Mouse (Mus musculus): ENCODE measurements around the gene Grik5.

Grik5 gene

GRCm38 (mm10) chr7:25030032-25030753 is 42.0 kb downstream of the Grik5 start:
- peak; percentile 83 to 84 for DNase-seq

- no peak for DNase-seq
Measured at GRCm38 (mm10) chr7:25026452-25026851, 45.7 kb downstream of the Grik5 start.

DNA sequence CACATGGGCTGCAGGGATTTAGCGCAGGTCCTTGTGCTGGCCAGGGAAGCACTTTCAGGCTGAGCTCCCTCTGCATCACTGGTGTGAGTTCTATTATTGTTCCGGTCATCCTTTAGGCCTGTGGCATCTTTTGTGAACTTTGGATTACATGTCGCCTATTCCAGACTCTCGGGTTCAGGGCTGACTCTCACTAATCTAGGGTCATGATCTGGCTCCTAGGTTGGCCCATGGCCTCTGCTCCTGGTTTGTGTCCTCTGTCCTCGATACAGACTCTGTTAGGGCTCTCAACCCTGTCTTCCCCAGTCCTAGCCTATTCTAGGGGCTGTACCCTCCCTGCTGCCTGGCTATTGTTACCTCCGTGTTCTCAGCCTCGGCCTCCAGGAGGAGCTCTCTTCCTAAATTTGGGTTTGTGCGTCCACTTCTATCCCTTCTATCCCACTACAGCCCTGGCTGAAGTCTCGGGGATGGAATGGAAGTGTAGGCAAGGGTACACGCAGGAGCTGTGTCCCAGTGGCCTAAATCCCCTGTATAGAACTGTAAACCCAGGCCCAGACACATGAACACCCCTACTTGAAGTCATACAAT is 46.2 kb downstream of the Grik5 start:
- peak; percentile 55 to 58 for DNase-seq

GRCm38 (mm10) chr7:25011592-25011991 is 60.6 kb downstream of the Grik5 start:
- DNase-seq, result no peak

DNA sequence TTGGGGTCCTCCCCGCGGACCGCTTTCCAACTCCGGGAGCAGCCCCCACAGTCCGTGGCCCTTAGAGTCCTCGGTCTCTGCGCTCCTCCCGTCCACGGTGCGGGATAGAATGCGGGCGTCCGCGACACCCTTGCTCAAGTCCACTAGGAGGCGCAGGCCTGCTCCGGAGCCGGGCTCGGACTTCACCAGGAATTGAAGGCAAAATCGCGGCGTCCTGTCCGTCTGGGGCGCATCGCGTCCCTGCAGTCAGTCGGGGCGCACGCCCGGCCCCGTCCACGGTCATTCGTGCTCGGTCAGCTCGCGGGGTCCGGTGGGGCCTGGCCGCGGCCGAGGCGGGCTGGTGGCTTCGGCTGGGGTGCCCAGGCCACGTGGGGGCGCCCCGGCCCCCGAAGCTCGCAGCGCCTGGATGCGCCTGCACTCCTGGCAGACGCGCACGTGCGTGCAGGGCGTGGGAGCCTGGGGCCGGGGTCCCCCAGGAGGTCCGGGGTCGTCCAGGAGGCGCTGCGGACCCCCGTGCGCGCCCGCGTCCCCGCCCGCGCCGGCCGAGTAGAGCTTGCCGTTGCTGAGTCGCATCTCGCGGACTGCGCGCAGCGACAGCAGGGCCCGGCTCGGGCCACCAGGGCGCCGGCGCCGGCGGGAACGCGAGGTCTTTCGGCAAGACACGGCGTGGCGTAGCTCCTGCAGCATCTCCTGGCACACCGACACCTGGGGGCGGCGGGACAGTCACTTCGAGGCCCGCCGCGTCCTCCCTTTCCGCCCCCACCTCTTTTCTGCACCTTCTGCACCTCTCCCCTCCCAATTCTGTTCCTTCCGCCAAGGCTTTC is 61.8 kb downstream of the Grik5 start:
- peak; percentile 74 to 75 for DNase-seq

DNA sequence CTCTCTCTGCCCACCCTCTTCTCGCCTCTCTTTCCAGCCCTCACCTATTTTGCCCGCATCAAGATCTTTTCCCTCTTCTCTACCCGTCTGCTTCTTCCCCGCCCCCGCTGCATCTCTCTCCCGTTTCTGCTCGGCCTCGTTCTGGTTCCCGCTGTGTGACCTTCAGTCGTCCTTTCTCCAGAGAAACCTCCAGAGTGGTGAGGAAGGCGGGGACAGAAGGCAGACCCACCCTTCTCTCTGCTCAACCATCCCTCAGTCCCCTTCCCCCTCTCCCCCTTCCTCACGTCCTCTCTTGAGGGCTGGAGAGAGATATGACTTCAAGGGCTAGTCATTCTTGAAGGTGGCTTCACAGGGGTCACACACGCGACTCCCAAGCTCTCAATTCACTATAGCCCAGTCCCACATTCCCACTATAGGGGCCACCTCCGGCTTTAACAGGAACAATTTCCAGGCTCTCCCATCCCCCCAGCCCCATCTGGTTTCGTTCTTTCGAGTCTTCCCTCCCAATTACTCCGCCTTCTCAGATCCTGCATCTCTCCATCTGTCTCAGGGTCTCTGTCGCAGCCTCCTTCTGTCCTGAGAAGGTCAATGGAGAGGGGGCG is 62.9 kb downstream of the Grik5 start:
- peak in 1 of 2 experiments; percentile 14 for DNase-seq

- DNase-seq, result peak; percentile 90 to 91
Measured at GRCm38 (mm10) chr7:25008635-25009034, 63.5 kb downstream of the Grik5 start.

GRCm38 (mm10) chr7:25007609-25008374 is 64.4 kb downstream of the Grik5 start:
- no peak for DNase-seq

GRCm38 (mm10) chr7:25006586-25007364 is 65.4 kb downstream of the Grik5 start:
- DNase-seq, result no peak

DNA sequence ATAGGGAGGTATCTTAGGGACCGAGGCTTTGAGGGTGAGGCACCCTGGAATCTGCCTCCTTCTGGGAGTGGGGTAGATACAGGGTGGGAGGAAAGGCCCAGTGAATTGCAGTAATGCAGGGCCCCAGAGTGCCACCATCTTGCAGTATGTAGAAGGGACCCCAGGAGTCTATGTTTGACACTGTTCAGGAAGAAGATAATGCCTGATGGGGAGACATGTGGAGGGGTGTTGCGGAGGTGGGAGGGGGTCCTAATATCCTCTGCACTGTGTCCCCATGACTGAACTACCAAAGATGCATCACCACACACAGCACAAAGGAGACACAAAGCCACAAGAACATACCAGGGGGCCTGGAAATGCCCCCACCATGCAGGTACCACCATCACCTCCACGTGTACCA is 66.0 kb downstream of the Grik5 start:
- no peak for DNase-seq

- peak; percentile 50 to 59 for DNase-seq
Measured at GRCm38 (mm10) chr7:25005421-25006065, 66.6 kb downstream of the Grik5 start, which contains the start of gene Atp1a3. Atp1a3 (minus strand) TSS chr7:25005958.

DNA sequence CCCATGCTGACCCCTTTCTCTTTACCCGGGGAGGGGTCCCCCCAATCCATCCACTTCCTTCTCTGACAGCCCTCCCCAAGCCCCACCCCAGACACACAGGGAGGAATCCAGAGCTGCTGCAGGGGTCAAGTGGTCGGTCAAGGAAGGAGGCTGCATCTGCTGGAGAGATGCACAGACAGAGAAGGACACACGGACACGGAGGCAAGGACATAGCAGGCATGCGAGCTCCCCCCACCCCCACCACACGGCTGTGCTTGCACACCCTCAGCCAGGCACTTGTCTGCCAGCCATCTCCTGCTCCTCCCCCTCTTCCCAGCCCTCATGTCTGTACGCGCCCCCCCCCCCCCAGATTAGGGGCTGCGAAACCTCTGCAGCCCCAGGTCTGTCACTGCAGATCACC is 67.3 kb downstream of the Grik5 start:
- no peak for DNase-seq

DNA sequence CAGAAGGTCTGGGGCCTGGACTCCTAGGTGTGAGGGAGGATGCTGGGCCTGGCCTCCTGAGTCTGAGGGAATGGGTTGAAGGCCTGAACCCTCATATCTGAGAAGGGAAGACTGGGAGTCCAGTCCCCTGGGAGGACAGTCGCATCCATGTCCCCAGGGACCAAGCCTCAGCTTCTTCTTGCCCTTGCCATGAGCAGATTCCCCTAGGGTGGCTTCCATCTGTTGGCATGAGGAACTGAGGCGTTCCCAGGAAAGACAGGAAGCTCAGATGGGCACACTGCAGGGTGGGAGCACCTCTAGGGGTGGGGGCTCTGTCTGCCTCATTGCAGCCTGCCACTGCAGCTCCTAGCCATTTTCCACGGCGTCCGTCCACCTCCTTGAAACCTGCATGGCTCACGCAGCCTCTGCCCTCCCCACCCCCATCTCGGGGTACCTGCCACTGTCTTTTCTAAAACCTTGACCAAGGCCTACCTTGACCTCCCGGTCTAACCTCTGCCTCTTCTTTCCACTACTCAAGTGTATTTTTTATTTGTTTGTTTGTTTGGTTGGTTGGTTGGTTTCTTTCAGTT is 68.2 kb downstream of the Grik5 start:
- no peak for DNase-seq

DNA sequence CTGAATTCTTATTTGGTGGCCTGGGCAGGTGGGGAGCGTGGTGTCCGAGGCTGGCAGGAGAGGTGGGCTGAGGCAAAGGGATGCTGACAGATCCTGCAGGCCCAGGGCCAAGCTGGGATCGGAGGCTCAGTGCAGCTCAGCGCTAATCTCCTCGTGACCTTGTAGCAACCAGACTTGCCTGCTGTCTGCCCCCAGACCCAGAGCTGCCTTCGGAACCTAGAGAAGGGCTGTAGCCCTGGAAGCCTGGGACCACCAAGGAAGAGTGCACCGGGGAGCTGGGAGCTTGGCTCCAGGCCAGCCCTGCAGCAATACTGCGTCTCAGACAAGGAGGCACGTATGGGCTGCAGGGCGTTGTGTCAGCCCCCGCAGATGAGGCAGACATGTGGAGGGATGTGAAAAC is 68.9 kb downstream of the Grik5 start:
- DNase-seq, result no peak

- no peak for DNase-seq
Measured at GRCm38 (mm10) chr7:25000711-25001110, 71.4 kb downstream of the Grik5 start.

DNA sequence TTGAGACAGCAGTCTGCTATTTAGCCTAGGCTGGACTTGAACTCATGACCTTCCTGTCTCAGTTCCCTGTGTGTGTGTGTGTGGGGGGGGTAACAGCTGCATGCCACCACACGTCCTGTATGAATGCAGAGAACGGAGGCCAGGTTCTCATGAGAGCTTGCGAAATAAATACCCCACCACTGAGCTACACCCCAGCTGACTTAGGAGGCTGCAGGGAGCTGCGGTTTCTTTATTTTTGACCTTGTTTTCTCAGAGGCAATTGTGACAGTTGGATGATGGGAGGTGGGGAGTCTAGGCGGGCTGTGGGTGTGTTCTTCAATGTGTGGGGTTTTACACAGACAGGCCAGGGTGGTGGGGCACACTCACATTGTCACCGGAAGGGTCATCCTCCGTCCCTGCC is 71.9 kb downstream of the Grik5 start:
- no peak for DNase-seq

GRCm38 (mm10) chr7:24993081-24993480 is 79.1 kb downstream of the Grik5 start:
- no peak for DNase-seq

GRCm38 (mm10) chr7:24990478-24990877 is 81.7 kb downstream of the Grik5 start:
- no peak for DNase-seq

DNA sequence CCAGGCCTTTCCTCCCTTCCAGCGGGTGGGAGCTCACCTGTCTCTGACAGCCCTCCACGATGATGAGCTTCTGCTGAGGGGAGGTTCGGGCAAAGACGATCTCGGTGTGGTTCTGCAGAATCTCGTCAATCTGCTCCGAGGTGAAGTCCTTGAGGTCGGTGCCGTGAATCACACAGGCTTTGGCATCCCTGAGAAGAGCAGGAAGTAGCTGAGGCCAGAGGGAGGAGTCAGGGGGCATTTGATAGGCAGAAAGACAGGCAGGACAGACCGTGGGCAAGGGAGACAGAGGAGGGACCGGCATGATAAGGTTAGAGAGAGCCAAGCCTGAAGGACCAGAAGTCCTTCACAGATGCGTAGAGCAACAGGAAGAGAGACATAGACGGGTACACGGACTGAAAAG is 84.2 kb downstream of the Grik5 start:
- DNase-seq, result no peak

DNA sequence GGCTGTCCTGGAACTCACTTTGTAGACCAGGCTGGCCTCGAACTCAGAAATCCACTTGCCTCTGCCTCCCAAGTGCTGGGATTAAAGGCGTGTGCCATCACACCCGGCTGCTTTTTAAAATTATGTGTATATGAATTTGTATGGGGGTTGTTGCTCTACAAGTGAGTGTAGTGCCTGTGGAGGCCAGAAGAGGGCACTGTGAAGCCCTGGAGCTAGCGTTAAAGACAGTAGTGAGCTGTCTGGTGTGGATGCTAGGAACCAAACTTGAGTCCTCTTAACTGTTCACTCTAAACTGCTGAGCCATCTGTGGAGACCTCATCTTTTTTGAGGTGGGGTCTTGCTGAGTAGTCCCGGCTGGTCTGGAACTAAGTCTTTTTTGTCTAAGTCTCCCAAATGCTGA is 86.3 kb downstream of the Grik5 start:
- DNase-seq, result no peak

DNA sequence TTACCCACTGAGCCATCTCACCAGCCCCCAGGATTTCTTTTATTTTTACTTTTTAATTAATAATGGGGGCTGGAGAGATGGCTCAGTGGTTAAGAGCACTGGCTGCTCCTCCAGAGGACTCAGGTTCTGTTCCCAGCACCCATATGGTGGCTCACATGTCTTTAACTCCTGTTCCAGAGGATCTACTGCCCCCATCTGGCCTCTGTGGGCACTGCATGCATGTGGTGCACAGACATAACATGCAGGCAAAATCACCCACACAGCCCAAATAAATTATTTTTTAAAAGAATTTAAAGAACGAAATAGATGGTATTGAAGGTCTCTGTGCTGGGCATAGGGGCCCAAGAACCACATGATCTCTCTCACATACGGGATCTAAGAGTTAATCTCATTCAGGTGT is 87.8 kb downstream of the Grik5 start:
- DNase-seq, result no peak
